Mouse (Mus musculus) heart, embryonic 11.5 days (tissue): ENCODE results near the gene Obp2a. TPM values are rescaled to one million over a fixed set of nuclear protein-coding genes. Genes with fewer than 3 reads are reported as not detected.
"Not testable (repeated sequence)": the region's sequence is repeated elsewhere in the genome, so short reads cannot be mapped to it uniquely, and the experiment has no call there.

Experiments used
- ATAC-seq: fragments of 200-750 bp; cut with Nextera tagmentation; replicated peaks from 2 replicates; pipeline ENCODE4 v1.8.0; 2017; ENCODE audit warnings: moderate library complexity; ENCODE audit not compliant: insufficient number of reproducible peaks, low FRiP score, low TSS enrichment
- H3K27ac ChIP-seq: fragments of 300-500 bp; sonication (generic); 2 replicates; pipeline ENCODE4 v1.5.1; 2014; ENCODE audit warnings: mild to moderate bottlenecking, low read depth, low read length
- H3K27me3 ChIP-seq: fragments of 300-500 bp; sonication (generic); 2 replicates; pipeline ENCODE4 v1.6.1; 2014; ENCODE audit warnings: mild to moderate bottlenecking, low read length, mixed read lengths; ENCODE audit not compliant: control insufficient read depth, insufficient read depth
- H3K36me3 ChIP-seq: fragments of 300-500 bp; sonication (generic); 2 replicates; pipeline ENCODE4 v1.6.1; 2014; ENCODE audit warnings: mild to moderate bottlenecking, low read length, moderate library complexity, mixed read lengths; ENCODE audit not compliant: control insufficient read depth, insufficient read depth
- H3K4me1 ChIP-seq: fragments of 300-500 bp; sonication (generic); 2 replicates; pipeline ENCODE4 v1.6.1; 2014; ENCODE audit warnings: low read length; ENCODE audit not compliant: control insufficient read depth, insufficient read depth
- H3K4me2 ChIP-seq: fragments of 300-500 bp; sonication (generic); 2 replicates; pipeline ENCODE4 v1.6.1; 2014; ENCODE audit warnings: mild to moderate bottlenecking, moderate library complexity
- H3K4me3 ChIP-seq: fragments of 300-500 bp; sonication (generic); 2 replicates; pipeline ENCODE4 v1.5.1; 2014; ENCODE audit warnings: low read depth, low read length
- H3K9ac ChIP-seq: fragments of 300-500 bp; sonication (generic); 2 replicates; pipeline ENCODE4 v1.6.1; 2014; ENCODE audit warnings: mild to moderate bottlenecking, low read depth, low read length, moderate library complexity
- H3K9me3 ChIP-seq: fragments of 300-500 bp; sonication (generic); replicated peaks from 2 replicates; pipeline ENCODE4 v1.6.1; 2016; ENCODE audit warnings: low read length; ENCODE audit not compliant: control insufficient read depth
- WGBS: fragments of 180-500 bp; shearing (Covaris S2); extraction: QIAGEN DNeasy Blood & Tissue Kit; methylation state at CpG from one replicate; pipeline ENCODE4 v1.1.7; 2014; ENCODE audit not compliant: insufficient replicate concordance; 5-methylcytosine and 5-hydroxymethylcytosine counted together
- polyA plus RNA-seq: library from polyadenylated mRNA; unstranded; fragments of >200 nt; fragmentation: Nextera tagmentation; extraction: Ambion mirVana; gene quantifications from 2 replicates; pipeline ENCODE4 v1.2.1, GENCODE M21; 2014

Obp2a gene
- polyA plus RNA-seq: not detected in 2 replicates

DNA sequence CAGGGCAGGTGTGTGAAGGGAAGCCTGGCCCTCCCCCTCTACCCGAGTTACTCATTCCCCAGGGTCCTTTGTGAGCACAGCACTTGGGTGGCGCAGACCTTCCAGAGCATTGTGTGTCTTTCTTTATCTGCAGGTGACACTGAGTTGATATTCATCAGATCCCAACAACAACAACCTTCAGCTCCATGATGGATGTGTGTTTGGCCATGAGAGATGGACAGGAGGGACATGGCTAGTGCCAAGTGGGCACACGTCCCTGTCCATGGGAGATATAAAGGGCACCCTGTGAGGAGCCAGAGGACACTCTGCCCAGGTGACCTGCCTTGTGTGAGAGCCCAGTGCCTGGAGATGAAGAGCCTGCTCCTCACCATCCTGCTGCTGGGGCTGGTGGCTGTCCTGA, at the start of gene Obp2a:
Obp2a (plus strand) TSS at position 301 of the 400 bp plus-strand sequence.
- WGBS: 81% methylated on average over 3 of the region's 3 CpGs
- not testable (repeated sequence) for ATAC-seq, H3K9me3 ChIP-seq, H3K4me3 ChIP-seq, H3K4me2 ChIP-seq, H3K36me3 ChIP-seq, H3K27me3 ChIP-seq, H3K9ac ChIP-seq, H3K27ac ChIP-seq, H3K4me1 ChIP-seq

DNA sequence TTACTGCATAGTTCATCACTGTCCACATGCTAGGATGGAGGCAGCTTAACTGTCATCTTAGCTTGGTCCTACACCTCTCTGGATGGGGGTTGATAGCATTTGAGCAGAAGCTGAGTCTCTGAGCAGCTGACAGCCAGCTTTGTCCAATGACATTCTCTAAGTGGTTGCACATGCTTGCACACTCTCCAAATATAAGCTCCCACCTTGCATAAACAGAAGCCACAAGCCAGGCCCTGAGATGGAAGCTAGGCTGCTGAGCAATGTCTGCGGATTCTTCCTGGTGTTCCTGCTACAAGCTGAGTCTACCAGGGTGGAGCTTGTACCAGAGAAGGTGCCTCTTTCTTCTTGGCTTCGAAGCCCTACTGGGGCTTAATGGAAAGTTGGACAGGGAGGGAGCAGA, 46.9 kb upstream of the Obp2a start, which contains the start of gene Lcn8:
Lcn8 (plus strand) TSS at position 219 of the 400 bp plus-strand sequence.
- H3K9me3 ChIP-seq: no peaks in the 10 kb centered on the region
- H3K4me2 ChIP-seq: no peak within 1 kb of the TSS
- 69% methylated on average over 2 of the region's 2 CpGs for WGBS
- no peak within 1 kb of the TSS for H3K9ac ChIP-seq
- H3K36me3 ChIP-seq: no peaks in the 10 kb centered on the region
- H3K27me3 ChIP-seq: 0 out of 2 replicates have a peak, but pooled peaks cover 2% of the 10 kb centered on the region
- H3K4me3 ChIP-seq: no peak within 1 kb of the TSS
- ATAC-seq: no peak
- H3K4me1 ChIP-seq: no peaks in the 10 kb centered on the region
- H3K27ac ChIP-seq: no peak within 1 kb of the TSS

GRCm38 (mm10) chr2:25654502-25654901, 45.3 kb upstream of the Obp2a start:
- ATAC-seq: no peak
- no peaks in the 10 kb centered on the region for H3K9me3 ChIP-seq
- H3K27me3 ChIP-seq: 0 out of 2 replicates have a peak, but pooled peaks cover 2% of the 10 kb centered on the region
- no peak overlapping the region for H3K9ac ChIP-seq
- H3K4me1 ChIP-seq: no peaks in the 10 kb centered on the region
- H3K27ac ChIP-seq: no peak overlapping the region
- no peak overlapping the region for H3K4me2 ChIP-seq
- WGBS: 55% methylated on average over 1 of the region's 1 CpGs
- no peak overlapping the region for H3K4me3 ChIP-seq
- H3K36me3 ChIP-seq: no peaks in the 10 kb centered on the region

GRCm38 (mm10) chr2:25656691-25657090, 43.2 kb upstream of the Obp2a start:
- Histone ChIP-seq H3K9me3 (no peaks in the 10 kb centered on the region), H3K27ac (no peak overlapping the region), H3K4me3 (no peak overlapping the region), H3K4me1 (no peaks in the 10 kb centered on the region), H3K27me3 (0 out of 2 replicates have a peak, but pooled peaks cover 2% of the 10 kb centered on the region), H3K9ac (no peak overlapping the region), H3K4me2 (no peak overlapping the region), H3K36me3 (no peaks in the 10 kb centered on the region)
- WGBS: 74% methylated on average over 4 of the region's 4 CpGs
- ATAC-seq: no peak

DNA sequence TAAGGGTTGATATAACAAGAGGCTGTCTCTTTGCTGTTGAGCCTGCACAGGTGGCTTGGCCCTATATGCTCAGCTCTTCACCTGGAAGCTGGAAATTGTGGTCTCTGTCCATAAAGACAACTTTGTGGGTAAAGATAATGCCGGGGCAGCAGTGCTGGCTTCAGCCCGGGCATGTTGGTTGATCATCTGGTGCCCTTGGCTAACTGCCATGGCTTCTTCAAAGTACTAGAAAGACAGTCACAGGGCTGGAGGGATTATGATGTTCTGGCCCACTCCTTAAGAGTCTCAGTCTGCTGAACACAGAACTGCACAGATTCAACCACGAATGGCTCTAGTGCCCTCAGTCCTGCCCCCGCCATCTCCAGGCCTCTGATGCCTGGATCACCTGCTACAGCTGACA, 42.6 kb upstream of the Obp2a start:
- H3K9ac ChIP-seq: no peak overlapping the region
- WGBS: 81% methylated on average over 4 of the region's 4 CpGs
- H3K27me3 ChIP-seq: 0 out of 2 replicates have a peak, but pooled peaks cover 2% of the 10 kb centered on the region
- H3K4me1 ChIP-seq: no peaks in the 10 kb centered on the region
- ATAC-seq: no peak
- H3K27ac ChIP-seq: no peak overlapping the region
- no peaks in the 10 kb centered on the region for H3K36me3 ChIP-seq
- no peak overlapping the region for H3K4me2 ChIP-seq
- no peak overlapping the region for H3K4me3 ChIP-seq
- H3K9me3 ChIP-seq: no peaks in the 10 kb centered on the region

DNA sequence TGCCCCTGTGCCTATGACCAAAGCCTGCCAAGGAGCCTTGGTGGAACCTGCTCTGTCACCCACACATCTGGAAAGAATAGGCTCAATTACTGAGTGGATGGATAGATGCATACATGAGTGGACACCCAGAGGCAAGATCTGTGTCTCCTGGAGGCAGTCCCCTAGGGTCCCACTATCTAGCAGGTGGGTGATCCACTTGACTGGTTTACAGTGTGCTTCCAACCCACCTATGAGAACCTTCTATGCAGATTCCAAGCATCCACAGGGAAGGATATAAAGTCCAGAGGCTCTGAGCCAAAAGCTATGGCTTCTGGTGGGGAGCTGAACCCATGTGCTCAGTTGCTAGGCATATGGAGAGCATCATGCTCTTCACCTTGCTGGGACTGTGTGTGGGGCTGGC, 42.2 kb upstream of the Obp2a start, which contains the start of gene Lcn5:
Lcn5 (plus strand) TSS at position 301 of the 400 bp plus-strand sequence.
- H3K9ac ChIP-seq: no peak within 1 kb of the TSS
- no peak within 1 kb of the TSS for H3K27ac ChIP-seq
- no peak for ATAC-seq
- no peak within 1 kb of the TSS for H3K4me3 ChIP-seq
- no peaks in the 10 kb centered on the region for H3K36me3 ChIP-seq
- no peak within 1 kb of the TSS for H3K4me2 ChIP-seq
- H3K27me3 ChIP-seq: 0 out of 2 replicates have a peak, but pooled peaks cover 2% of the 10 kb centered on the region
- H3K4me1 ChIP-seq: no peaks in the 10 kb centered on the region
- no peaks in the 10 kb centered on the region for H3K9me3 ChIP-seq

DNA sequence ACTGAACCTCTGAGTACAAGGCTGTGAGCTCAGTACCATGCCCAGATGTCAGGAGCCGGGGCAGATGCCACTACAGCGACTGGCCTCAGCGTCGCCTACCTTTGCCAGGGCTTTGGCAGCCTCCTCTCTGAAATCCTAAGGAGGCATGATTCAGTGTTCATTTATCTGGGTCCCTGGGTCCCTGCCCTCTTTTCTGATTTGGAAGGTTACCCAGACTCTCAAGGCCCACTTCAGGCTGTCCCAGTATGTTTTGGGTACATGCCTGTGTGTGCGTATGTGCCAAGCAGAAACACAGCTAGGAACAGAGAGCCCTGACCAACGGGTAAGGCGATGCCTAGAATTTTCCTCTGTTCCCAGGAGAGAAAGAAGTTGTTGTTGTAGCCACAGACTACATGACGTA, 39.6 kb upstream of the Obp2a start:
- H3K9me3 ChIP-seq: no peaks in the 10 kb centered on the region
- no peaks in the 10 kb centered on the region for H3K4me1 ChIP-seq
- H3K4me2 ChIP-seq: no peak overlapping the region
- H3K36me3 ChIP-seq: no peaks in the 10 kb centered on the region
- 0 out of 2 replicates have a peak, but pooled peaks cover 2% of the 10 kb centered on the region for H3K27me3 ChIP-seq
- no peak overlapping the region for H3K9ac ChIP-seq
- H3K27ac ChIP-seq: no peak overlapping the region
- ATAC-seq: no peak
- no peak overlapping the region for H3K4me3 ChIP-seq
- WGBS: 82% methylated on average over 8 of the region's 8 CpGs

DNA sequence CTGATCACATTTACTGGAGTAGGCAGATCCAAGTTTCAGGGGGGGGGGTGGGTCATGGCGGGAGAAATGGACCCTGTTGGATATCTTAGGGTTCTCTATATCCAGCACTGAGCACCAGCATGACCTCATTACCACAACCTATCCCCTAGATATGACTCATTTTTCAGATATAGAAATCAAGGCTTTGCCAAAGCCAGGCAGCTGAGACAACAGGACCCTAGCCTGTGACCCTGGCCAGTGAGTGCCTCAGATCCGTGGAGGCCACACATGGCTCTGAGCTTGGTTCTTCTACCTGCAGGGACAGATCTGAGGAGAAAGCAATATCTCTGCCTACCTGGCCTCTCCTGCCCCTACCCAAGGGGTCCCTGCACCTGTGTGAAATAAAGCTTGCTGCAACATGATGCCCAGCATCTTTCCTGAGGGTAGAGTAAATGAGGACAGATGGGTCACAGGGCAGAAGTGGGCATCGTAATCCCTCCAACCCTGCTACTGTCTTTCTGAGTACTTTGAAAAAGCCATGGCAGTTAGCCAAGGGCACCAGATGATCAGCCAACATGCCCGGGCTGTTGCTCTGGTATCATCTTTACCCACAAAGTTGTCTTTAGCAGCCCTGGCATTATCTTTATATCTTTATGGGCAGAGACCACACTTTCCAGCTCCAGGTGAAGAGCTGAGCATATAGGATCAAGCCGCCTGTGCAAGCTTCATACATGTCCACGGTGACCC, 38.4 kb upstream of the Obp2a start:
- no peak overlapping the region for H3K27ac ChIP-seq
- no peak overlapping the region for H3K9ac ChIP-seq
- H3K36me3 ChIP-seq: no peaks in the 10 kb centered on the region
- H3K4me3 ChIP-seq: no peak overlapping the region
- 79% methylated on average over 6 of the region's 6 CpGs for WGBS
- no peak overlapping the region for H3K4me2 ChIP-seq
- ATAC-seq: no peak
- no peaks in the 10 kb centered on the region for H3K9me3 ChIP-seq
- no peaks in the 10 kb centered on the region for H3K4me1 ChIP-seq
- no peaks in the 10 kb centered on the region for H3K27me3 ChIP-seq

DNA sequence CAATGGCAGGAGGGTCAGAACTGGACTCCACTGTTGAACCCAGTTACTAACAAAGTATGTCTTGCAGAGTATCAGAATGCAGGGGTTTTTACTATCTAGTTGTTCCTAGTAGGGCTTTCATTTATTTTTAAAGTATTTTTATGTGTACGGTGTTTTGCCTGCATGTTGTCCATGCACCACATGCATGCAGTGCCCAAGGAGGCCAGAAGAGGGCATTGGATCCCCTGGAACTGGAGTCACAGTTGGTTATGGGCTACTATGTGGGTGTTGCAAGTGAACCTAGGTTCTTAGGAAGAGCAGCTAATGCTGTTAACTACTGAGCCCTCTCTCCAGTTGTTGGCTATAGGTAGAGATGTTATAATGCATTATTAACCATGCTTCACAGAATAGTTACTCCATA, 36.3 kb upstream of the Obp2a start:
- Histone ChIP-seq H3K27me3 (no peaks in the 10 kb centered on the region), H3K9me3 (no peaks in the 10 kb centered on the region), H3K36me3 (no peaks in the 10 kb centered on the region), H3K4me1 (no peaks in the 10 kb centered on the region), H3K27ac (no peak overlapping the region), H3K4me3 (no peak overlapping the region), H3K4me2 (no peak overlapping the region), H3K9ac (no peak overlapping the region)
- ATAC-seq: no peak
- WGBS: 82% methylated on average over 1 of the region's 1 CpGs
